Mouse (Mus musculus): ENCODE results near the gene Gm17359. TPM values are rescaled to one million over a fixed set of nuclear protein-coding genes. Genes with fewer than 3 reads are reported as not detected.

The Gm17359 gene
- total and polyA plus RNA-seq, 3 experiments = not detected

DNA sequence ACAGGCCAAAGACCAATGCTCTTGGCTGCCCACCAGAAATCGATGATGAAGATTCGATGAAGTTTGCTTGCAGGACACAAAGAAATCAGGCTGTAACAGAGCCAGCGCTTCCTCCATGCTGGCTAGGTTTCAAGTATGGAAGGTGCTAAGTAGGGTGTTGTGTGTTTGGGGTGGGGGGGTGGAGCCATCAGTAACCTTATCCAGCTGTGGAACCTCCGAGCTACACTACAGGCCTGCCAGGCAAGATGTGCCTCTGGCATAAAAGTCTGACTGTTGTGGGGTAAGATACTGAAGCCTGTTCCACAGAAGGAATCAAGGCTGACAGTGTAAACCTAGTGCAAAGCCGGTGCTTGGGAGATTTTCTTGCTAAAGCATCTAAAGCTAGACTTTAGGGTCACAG lies 112.0 kb downstream of the Gm17359 start:
- Histone ChIP-seq H3K27me3 (ENCODE audit: insufficient read depth, low read length) (peaks cover 6% of the 10 kb centered on the region; the same call in 1 of the 2 replicates), H3K36me3 (replicated peaks) (peaks cover 12% of the 10 kb centered on the region), H3K4me1 (ENCODE audit: insufficient read depth, low read depth, low read length) (no peaks in the 10 kb centered on the region), H3K9me3 (replicated peaks) (0 out of 2 replicates have a peak, but pooled peaks cover 2% of the 10 kb centered on the region), H3K4me3 (ENCODE audit: low read depth, low read length) (no peak overlapping the region)
- TF ChIP-seq CTCF (IDR thresholded peaks at IDR 0.05; ENCODE audit: low read depth, low read length) = no peak
- TF ChIP-seq GATA2 (IDR thresholded peaks at IDR 0.05; ENCODE audit: borderline replicate concordance, low read depth, low read length) = no peak
- TF ChIP-seq GATA1 (IDR thresholded peaks at IDR 0.05; ENCODE audit: borderline replicate concordance, low read length) = no peak
- no peak for TF ChIP-seq TAL1 (conservative IDR thresholded peaks at IDR 0.05; ENCODE audit: low read depth, low read length)
- TF ChIP-seq POLR2AphosphoS5 (IDR thresholded peaks at IDR 0.05; ENCODE audit: insufficient replicate concordance, low read depth, low read length) = no peak
- ATAC-seq (ENCODE audit: extremely low read depth, insufficient number of reproducible peaks, low FRiP score, poor library complexity, severe bottlenecking) (no peak), DNase-seq (ENCODE audit: low spot score) (no peak)

DNA sequence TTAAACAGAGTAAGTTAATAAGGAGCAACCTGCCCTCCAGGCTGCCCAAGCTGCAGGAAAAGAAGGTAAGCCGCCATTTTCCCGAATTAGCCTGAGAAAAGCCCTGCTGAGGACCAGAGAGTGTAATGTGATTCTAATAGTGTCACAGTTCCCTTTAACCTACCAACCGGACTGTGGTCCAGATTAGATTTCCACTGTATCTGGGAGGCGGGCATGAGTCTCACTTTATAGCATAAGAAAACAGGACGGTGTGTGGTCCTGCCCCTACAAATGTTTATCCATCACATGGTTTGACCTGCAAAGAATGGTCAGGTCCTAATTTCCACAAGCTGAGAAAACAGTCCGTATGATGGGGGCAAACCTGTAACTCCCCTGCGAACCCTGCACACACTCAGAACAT lies 112.9 kb downstream of the Gm17359 start:
- Histone ChIP-seq H3K4me3 (ENCODE audit: low read depth, low read length) (no peak overlapping the region), H3K4me1 (ENCODE audit: insufficient read depth, low read depth, low read length) (peaks cover 1% of the 10 kb centered on the region; the same call in 1 of the 2 replicates), H3K9me3 (replicated peaks) (no peaks in the 10 kb centered on the region), H3K36me3 (replicated peaks) (peaks cover 20% of the 10 kb centered on the region), H3K27me3 (ENCODE audit: insufficient read depth, low read length) (peaks cover 5% of the 10 kb centered on the region; the same call in 1 of the 2 replicates)
- DNase-seq (ENCODE audit: low spot score) (no peak), ATAC-seq (ENCODE audit: extremely low read depth, insufficient number of reproducible peaks, low FRiP score, poor library complexity, severe bottlenecking) (no peak)
- no peak for TF ChIP-seq TAL1 (conservative IDR thresholded peaks at IDR 0.05; ENCODE audit: low read depth, low read length)
- TF ChIP-seq GATA2 (IDR thresholded peaks at IDR 0.05; ENCODE audit: borderline replicate concordance, low read depth, low read length) = no peak
- TF ChIP-seq CTCF (IDR thresholded peaks at IDR 0.05; ENCODE audit: low read depth, low read length) = no peak
- no peak for TF ChIP-seq GATA1 (IDR thresholded peaks at IDR 0.05; ENCODE audit: borderline replicate concordance, low read length)
- no peak for TF ChIP-seq POLR2AphosphoS5 (IDR thresholded peaks at IDR 0.05; ENCODE audit: insufficient replicate concordance, low read depth, low read length)

DNA sequence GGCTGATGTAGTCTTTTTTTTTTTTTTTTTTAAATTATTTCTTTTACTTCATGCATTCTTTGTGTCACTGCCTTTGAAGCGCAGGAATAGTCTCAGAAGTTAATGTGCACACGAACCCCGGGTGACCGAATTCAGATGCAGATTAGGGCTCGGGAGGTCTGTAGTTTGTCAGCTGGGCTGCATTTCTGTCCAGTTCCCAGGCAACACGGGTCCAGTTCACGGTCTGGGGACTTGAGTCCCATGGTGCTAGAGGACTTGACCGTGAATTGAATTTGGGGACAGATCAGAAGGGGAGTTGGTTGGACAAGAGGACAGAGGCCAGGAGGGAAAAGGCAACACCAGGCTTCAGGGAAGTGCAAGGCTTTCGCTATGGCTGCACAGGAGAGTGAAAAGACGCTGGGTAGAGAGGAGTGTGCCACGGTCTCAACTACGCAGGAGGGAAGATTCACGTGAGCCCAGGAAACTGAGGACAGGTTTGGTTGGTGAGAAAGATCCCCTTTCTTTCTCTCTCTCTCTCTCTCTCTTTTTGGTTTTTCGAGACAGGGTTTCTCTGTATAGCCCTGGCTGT lies 116.3 kb downstream of the Gm17359 start:
- Histone ChIP-seq H3K36me3 (replicated peaks) (peaks cover 40% of the 10 kb centered on the region), H3K4me3 (ENCODE audit: low read depth, low read length) (no peak overlapping the region), H3K9me3 (replicated peaks) (no peaks in the 10 kb centered on the region), H3K4me1 (ENCODE audit: insufficient read depth, low read depth, low read length) (peaks cover 3% of the 10 kb centered on the region; the same call in 1 of the 2 replicates), H3K27me3 (ENCODE audit: insufficient read depth, low read length) (no peaks in the 10 kb centered on the region)
- no peak for ATAC-seq (ENCODE audit: extremely low read depth, insufficient number of reproducible peaks, low FRiP score, poor library complexity, severe bottlenecking)
- TF ChIP-seq CTCF (IDR thresholded peaks at IDR 0.05; ENCODE audit: low read depth, low read length) (no peak), POLR2AphosphoS5 (IDR thresholded peaks at IDR 0.05; ENCODE audit: insufficient replicate concordance, low read depth, low read length) (no peak), TAL1 (conservative IDR thresholded peaks at IDR 0.05; ENCODE audit: low read depth, low read length) (no peak), GATA1 (IDR thresholded peaks at IDR 0.05; ENCODE audit: borderline replicate concordance, low read length) (no peak), GATA2 (IDR thresholded peaks at IDR 0.05; ENCODE audit: borderline replicate concordance, low read depth, low read length) (no peak)
- DNase-seq (ENCODE audit: low spot score) = no peak

DNA sequence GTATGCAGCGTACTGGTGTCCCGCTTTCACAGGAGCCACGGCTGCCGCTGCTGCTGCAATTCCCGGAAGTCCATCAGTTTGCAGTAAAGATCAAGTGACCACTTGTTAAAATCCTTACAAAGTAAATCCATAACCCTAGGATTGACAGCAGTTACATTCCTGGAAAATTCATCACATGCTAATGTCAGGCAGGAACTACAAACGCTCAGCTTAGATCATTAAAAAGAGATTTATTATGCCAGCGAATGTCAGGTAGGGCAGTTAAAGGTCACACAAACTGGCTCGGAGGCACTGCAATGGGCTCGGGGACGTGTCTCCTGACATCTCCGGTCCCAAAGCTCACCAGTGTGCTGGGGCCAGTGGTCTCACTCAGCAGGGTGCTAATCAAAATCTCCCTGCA lies 119.3 kb downstream of the Gm17359 start:
- H3K36me3 ChIP-seq (replicated peaks) = peaks cover 62% of the 10 kb centered on the region
- no peak for DNase-seq (ENCODE audit: low spot score)
- no peak for TF ChIP-seq POLR2AphosphoS5 (IDR thresholded peaks at IDR 0.05; ENCODE audit: insufficient replicate concordance, low read depth, low read length)
- TF ChIP-seq GATA2 (IDR thresholded peaks at IDR 0.05; ENCODE audit: borderline replicate concordance, low read depth, low read length) = no peak
- TF ChIP-seq TAL1 (conservative IDR thresholded peaks at IDR 0.05; ENCODE audit: low read depth, low read length) = no peak
- TF ChIP-seq CTCF (IDR thresholded peaks at IDR 0.05; ENCODE audit: low read depth, low read length) = no peak
- TF ChIP-seq GATA1 (IDR thresholded peaks at IDR 0.05; ENCODE audit: borderline replicate concordance, low read length) = no peak

DNA sequence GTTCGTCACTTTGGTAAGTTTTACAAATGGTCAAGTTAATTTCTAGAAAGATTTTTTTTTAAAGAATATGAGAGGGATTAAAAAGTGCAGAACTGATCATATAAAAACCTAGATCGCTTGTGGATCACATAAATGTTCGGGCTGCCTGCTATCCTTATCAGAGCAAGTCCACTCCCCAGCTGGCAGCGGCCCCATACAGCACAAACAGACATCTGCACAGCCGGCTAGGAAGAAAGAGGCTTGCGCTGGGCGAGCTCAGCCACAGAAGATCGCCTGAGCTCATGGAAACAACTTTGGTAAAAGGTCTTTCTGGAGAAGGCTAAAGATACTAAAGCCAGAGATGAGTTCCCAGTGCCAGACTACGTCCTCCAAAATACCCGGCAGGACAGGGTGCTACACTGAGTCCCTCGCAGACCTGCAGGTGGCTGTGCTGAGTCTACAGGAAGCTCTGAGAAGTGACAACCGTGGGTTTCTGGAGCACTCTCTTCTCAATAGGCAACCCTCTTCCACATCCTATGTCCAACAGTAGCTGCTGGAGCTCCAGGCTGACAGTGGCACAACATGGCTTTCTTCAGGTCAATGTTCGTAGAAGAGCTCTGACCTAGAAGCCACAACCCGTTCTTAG lies 122.3 kb downstream of the Gm17359 start:
- DNase-seq (ENCODE audit: low spot score) = no peak
- no peak overlapping the region for H3K4me3 ChIP-seq (ENCODE audit: low read depth, low read length)
- H3K36me3 ChIP-seq (replicated peaks) = peaks cover 78% of the 10 kb centered on the region
- peaks cover 3% of the 10 kb centered on the region for H3K4me1 ChIP-seq (ENCODE audit: insufficient read depth, low read depth, low read length)
- ATAC-seq (ENCODE audit: extremely low read depth, insufficient number of reproducible peaks, low FRiP score, poor library complexity, severe bottlenecking) = no peak
- TF ChIP-seq GATA2 (IDR thresholded peaks at IDR 0.05; ENCODE audit: borderline replicate concordance, low read depth, low read length) (no peak), TAL1 (conservative IDR thresholded peaks at IDR 0.05; ENCODE audit: low read depth, low read length) (no peak), CTCF (IDR thresholded peaks at IDR 0.05; ENCODE audit: low read depth, low read length) (no peak), GATA1 (IDR thresholded peaks at IDR 0.05; ENCODE audit: borderline replicate concordance, low read length) (no peak), POLR2AphosphoS5 (IDR thresholded peaks at IDR 0.05; ENCODE audit: insufficient replicate concordance, low read depth, low read length) (no peak)
- no peaks in the 10 kb centered on the region for H3K27me3 ChIP-seq (ENCODE audit: insufficient read depth, low read length)
- no peaks in the 10 kb centered on the region for H3K9me3 ChIP-seq (replicated peaks)

More for the DNA sequence above, 119.3 kb downstream of the Gm17359 start:
- no peaks in the 10 kb centered on the region for H3K9me3 ChIP-seq (replicated peaks)
- H3K4me1 ChIP-seq (ENCODE audit: insufficient read depth, low read depth, low read length) = peaks cover 3% of the 10 kb centered on the region
- H3K4me3 ChIP-seq (ENCODE audit: low read depth, low read length) = no peak overlapping the region
- no peaks in the 10 kb centered on the region for H3K27me3 ChIP-seq (ENCODE audit: insufficient read depth, low read length)
- ATAC-seq (ENCODE audit: extremely low read depth, insufficient number of reproducible peaks, low FRiP score, poor library complexity, severe bottlenecking) = no peak

DNA sequence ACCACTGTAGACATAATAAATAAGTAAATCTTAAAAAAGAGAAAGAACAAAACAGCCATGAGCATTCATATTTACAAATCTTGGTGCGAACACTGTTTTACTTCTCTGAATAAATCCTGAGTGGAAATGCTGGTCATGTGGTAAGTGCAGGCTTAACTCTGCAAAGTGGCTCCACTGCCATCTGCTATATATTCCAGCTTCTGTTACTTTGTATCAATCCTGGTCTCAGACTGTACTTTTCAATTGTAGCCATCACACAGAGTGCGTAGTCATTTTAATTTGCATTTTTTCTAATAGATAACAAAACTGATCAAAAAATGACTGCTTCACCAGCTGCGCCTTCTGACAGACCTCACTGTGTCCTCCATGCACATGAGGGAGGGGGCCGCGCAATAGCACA lies 133.0 kb downstream of the Gm17359 start:
- Histone ChIP-seq H3K27me3 (ENCODE audit: insufficient read depth, low read length) (no peaks in the 10 kb centered on the region), H3K36me3 (replicated peaks) (peaks cover 94% of the 10 kb centered on the region), H3K4me3 (ENCODE audit: low read depth, low read length) (no peak overlapping the region), H3K4me1 (ENCODE audit: insufficient read depth, low read depth, low read length) (peaks cover 15% of the 10 kb centered on the region; the same call in 1 of the 2 replicates), H3K9me3 (replicated peaks) (no peaks in the 10 kb centered on the region)
- TF ChIP-seq GATA1 (IDR thresholded peaks at IDR 0.05; ENCODE audit: borderline replicate concordance, low read length) = no peak
- no peak for TF ChIP-seq CTCF (IDR thresholded peaks at IDR 0.05; ENCODE audit: low read depth, low read length)
- TF ChIP-seq TAL1 (conservative IDR thresholded peaks at IDR 0.05; ENCODE audit: low read depth, low read length) = no peak
- no peak for TF ChIP-seq GATA2 (IDR thresholded peaks at IDR 0.05; ENCODE audit: borderline replicate concordance, low read depth, low read length)
- no peak for TF ChIP-seq POLR2AphosphoS5 (IDR thresholded peaks at IDR 0.05; ENCODE audit: insufficient replicate concordance, low read depth, low read length)
- ATAC-seq (ENCODE audit: extremely low read depth, insufficient number of reproducible peaks, low FRiP score, poor library complexity, severe bottlenecking) = no peak
- no peak for DNase-seq (ENCODE audit: low spot score)
